9 mouse cellular contexts compared by ENCODE assay signal in the genomic region with DNA sequence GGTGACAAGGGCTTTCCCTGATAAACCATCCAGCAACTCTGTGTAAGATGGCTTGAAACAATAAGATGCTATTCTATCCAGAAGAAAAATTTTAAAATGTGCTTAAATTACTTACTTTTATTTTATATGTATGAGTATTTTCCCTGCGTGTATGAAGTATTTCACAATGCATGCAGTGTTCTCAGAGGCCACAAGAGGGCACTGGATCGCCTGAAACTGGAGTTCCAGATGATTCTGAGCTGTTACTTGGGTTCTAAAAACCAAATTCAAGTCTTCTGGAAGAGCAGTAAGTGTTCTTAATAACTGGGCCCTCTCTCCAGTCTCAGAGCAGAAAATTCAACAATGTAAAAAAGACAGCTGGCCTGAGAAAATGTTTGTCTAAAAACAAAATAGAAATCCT. TPM values are rescaled to one million over a fixed set of nuclear protein-coding genes. Genes with fewer than 3 reads are reported as not detected.
DNase-seq lines count a peak whose midpoint lies in the region; ATAC-seq and TF ChIP-seq lines count a peak whose summit lies in the region.
"Had no signal": no experiment of that assay in that cellular context is flagged by ENCODE, and none has a peak within 500 bp of the region (broad histone marks: within the 10 kb centered on the region; RNA-seq: fewer than 3 reads in every experiment).

No protein-coding gene starts in this region.

- no peak overlapping the region for H3K4me2 ChIP-seq in midbrain, embryonic 14.5 days (ENCODE audit: low read length)
- no peak overlapping the region for H3K4me2 ChIP-seq in midbrain, embryonic 15.5 days
- H3K4me2 ChIP-seq in hindbrain, postnatal 0 days (ENCODE audit: low read depth, low read length): no peak overlapping the region
- H3K4me2 ChIP-seq: heart, embryonic 15.5 days had no signal

- H3K9ac ChIP-seq in midbrain, embryonic 14.5 days (replicated peaks; ENCODE audit: low read length): no peak overlapping the region
- no peak overlapping the region for H3K9ac ChIP-seq in midbrain, embryonic 15.5 days
- H3K9ac ChIP-seq in hindbrain, postnatal 0 days (replicated peaks; ENCODE audit: low read length): no peak overlapping the region
- H3K9ac ChIP-seq: heart, embryonic 15.5 days had no signal

- no peak for ATAC-seq in midbrain, embryonic 14.5 days (ENCODE audit: low FRiP score, low TSS enrichment)
- no peak for ATAC-seq in midbrain, embryonic 15.5 days (replicated peaks)
- ATAC-seq in hindbrain, postnatal 0 days: no peak
- ATAC-seq in erythroblast, adult 5-6 weeks (replicated peaks; ENCODE audit: low FRiP score, poor library complexity, severe bottlenecking): no peak; the same call in 1 of the 2 replicates

- H3K36me3 ChIP-seq in midbrain, embryonic 14.5 days (ENCODE audit: control insufficient read depth, insufficient read depth, low read length): peaks cover 9% of the 10 kb centered on the region
- no peaks in the 10 kb centered on the region for H3K36me3 ChIP-seq in midbrain, embryonic 15.5 days (replicated peaks)
- H3K36me3 ChIP-seq in hindbrain, postnatal 0 days (ENCODE audit: insufficient read depth, low read length): peaks cover 6% of the 10 kb centered on the region; the same call in 1 of the 2 replicates
- H3K36me3 ChIP-seq in limb, embryonic 10.5 days: peaks cover 8% of the 10 kb centered on the region

- 12% methylated on average over 2 of the region's 2 CpGs for WGBS in midbrain, embryonic 14.5 days
- WGBS in midbrain, embryonic 15.5 days: 10% methylated on average over 2 of the region's 2 CpGs
- 9% methylated on average over 2 of the region's 2 CpGs for WGBS in hindbrain, postnatal 0 days
- 17% methylated on average over 2 of the region's 2 CpGs for WGBS in limb, embryonic 10.5 days

- H3K4me1 ChIP-seq in midbrain, embryonic 14.5 days (ENCODE audit: control insufficient read depth, insufficient read depth, low read length): no peaks in the 10 kb centered on the region
- no peaks in the 10 kb centered on the region for H3K4me1 ChIP-seq in midbrain, embryonic 15.5 days
- H3K4me1 ChIP-seq in hindbrain, postnatal 0 days (ENCODE audit: insufficient read depth, low read length): no peaks in the 10 kb centered on the region
- H3K4me1 ChIP-seq in limb, embryonic 10.5 days: no peaks in the 10 kb centered on the region
- H3K4me1 ChIP-seq: heart, embryonic 15.5 days had no signal

- no peaks in the 10 kb centered on the region for H3K9me3 ChIP-seq in midbrain, embryonic 14.5 days (ENCODE audit: control insufficient read depth, low read length)
- H3K9me3 ChIP-seq in midbrain, embryonic 15.5 days: no peaks in the 10 kb centered on the region
- H3K9me3 ChIP-seq in hindbrain, postnatal 0 days (ENCODE audit: low read length): no peaks in the 10 kb centered on the region
- H3K9me3 ChIP-seq in limb, embryonic 10.5 days (replicated peaks): no peaks in the 10 kb centered on the region
- H3K9me3 ChIP-seq: heart, embryonic 15.5 days had no signal

- peak; percentile 85 for TF ChIP-seq CTCF in hindbrain, postnatal 0 days (IDR thresholded peaks at IDR 0.05; ENCODE audit: low read depth)

- DNase-seq in midbrain, embryonic 14.5 days: peak; percentile 85
- peak; percentile 72 for DNase-seq in R1 (ENCODE audit: low read depth, low spot score)
- DNase-seq in cerebellum, postnatal 14 days: peak; percentile 76 to 82
- DNase-seq in hindbrain, postnatal 0 days (ENCODE audit: low spot score): peak; percentile 78
- DNase-seq in limb, embryonic 10.5 days (ENCODE audit: low spot score): peak; percentile 59
- DNase-seq in retina, postnatal 1 day: peak; percentile 72

- no peak overlapping the region for H3K4me3 ChIP-seq in midbrain, embryonic 14.5 days (replicated peaks; ENCODE audit: low read depth, low read length)
- no peak overlapping the region for H3K4me3 ChIP-seq in midbrain, embryonic 15.5 days
- H3K4me3 ChIP-seq in hindbrain, postnatal 0 days (ENCODE audit: low read length): no peak overlapping the region
- no peak overlapping the region for H3K4me3 ChIP-seq in limb, embryonic 10.5 days
- H3K4me3 ChIP-seq: heart, embryonic 15.5 days had no signal

- no peak overlapping the region for H3K27ac ChIP-seq in midbrain, embryonic 14.5 days (replicated peaks; ENCODE audit: low read depth, low read length)
- no peak overlapping the region for H3K27ac ChIP-seq in midbrain, embryonic 15.5 days
- no peak overlapping the region for H3K27ac ChIP-seq in hindbrain, postnatal 0 days
- H3K27ac ChIP-seq in limb, embryonic 10.5 days: no peak overlapping the region
- H3K27ac ChIP-seq: heart, embryonic 15.5 days had no signal

- H3K27me3 ChIP-seq in midbrain, embryonic 14.5 days (ENCODE audit: control insufficient read depth, insufficient read depth, low read length): no peaks in the 10 kb centered on the region
- no peaks in the 10 kb centered on the region for H3K27me3 ChIP-seq in midbrain, embryonic 15.5 days (replicated peaks)
- no peaks in the 10 kb centered on the region for H3K27me3 ChIP-seq in hindbrain, postnatal 0 days (ENCODE audit: insufficient read depth, low read length)
- H3K27me3 ChIP-seq in limb, embryonic 10.5 days (ENCODE audit: low read depth, poor library complexity, severe bottlenecking): no peaks in the 10 kb centered on the region
- H3K27me3 ChIP-seq: heart, embryonic 15.5 days had no signal

RNA-seq across cellular contexts. Expression of a gene that starts 26.4 kb away (rescaled TPM):
- 31.3 and 35.7 TPM in 2 replicates for polyA plus RNA-seq in midbrain, embryonic 14.5 days (2014; fragmentation: Nextera tagmentation; extraction: Ambion mirVana)
- 27.0 and 27.9 TPM in 2 replicates for polyA plus RNA-seq in midbrain, embryonic 15.5 days (2015; fragmentation: Nextera tagmentation; extraction: Ambion mirVana)
- total RNA-seq in hindbrain, postnatal 0 days (2014; rRNA removed): 9.8 and 16.3 TPM in 2 replicates
- polyA plus RNA-seq in hindbrain, postnatal 0 days (2015; fragmentation: Nextera tagmentation; extraction: Ambion mirVana): 20.0 and 22.8 TPM in 2 replicates
- polyA plus RNA-seq in limb, embryonic 10.5 days (2016; fragmentation: Nextera tagmentation; extraction: Ambion mirVana): 22.5 and 25.1 TPM in 2 replicates
- total RNA-seq in erythroblast, adult 5-6 weeks (2015; ENCODE audit: low replicate concordance): 0.63 and 4.8 TPM in 2 replicates
- 0.17 TPM in 1 of 2 replicates, not detected in the other for total RNA-seq in erythroblast, adult 5-6 weeks (2017; ENCODE audit: low replicate concordance)

RNA-seq across cellular contexts. Expression of a gene that starts 30.7 kb away (rescaled TPM):
- 26.1 and 40.3 TPM in 2 replicates for polyA plus RNA-seq in midbrain, embryonic 14.5 days (2014; fragmentation: Nextera tagmentation; extraction: Ambion mirVana)
- polyA plus RNA-seq in midbrain, embryonic 15.5 days (2015; fragmentation: Nextera tagmentation; extraction: Ambion mirVana): 38.8 and 41.2 TPM in 2 replicates
- total RNA-seq in hindbrain, postnatal 0 days (2014; rRNA removed): 14.6 and 16.3 TPM in 2 replicates
- 28.6 and 30.8 TPM in 2 replicates for polyA plus RNA-seq in hindbrain, postnatal 0 days (2015; fragmentation: Nextera tagmentation; extraction: Ambion mirVana)
- 36.2 and 38.0 TPM in 2 replicates for polyA plus RNA-seq in limb, embryonic 10.5 days (2016; fragmentation: Nextera tagmentation; extraction: Ambion mirVana)
- total RNA-seq in erythroblast, adult 5-6 weeks (2015; ENCODE audit: low replicate concordance): 1.0 and 3.7 TPM in 2 replicates
- 3.5 and 4.3 TPM in 2 replicates for total RNA-seq in erythroblast, adult 5-6 weeks (2017; ENCODE audit: low replicate concordance)

RNA-seq across cellular contexts. Expression of a gene that starts 51.8 kb away (rescaled TPM):
- polyA plus RNA-seq in midbrain, embryonic 14.5 days (2014; fragmentation: Nextera tagmentation; extraction: Ambion mirVana): 41.2 and 50.6 TPM in 2 replicates
- 52.3 and 52.8 TPM in 2 replicates for polyA plus RNA-seq in midbrain, embryonic 15.5 days (2015; fragmentation: Nextera tagmentation; extraction: Ambion mirVana)
- total RNA-seq in hindbrain, postnatal 0 days (2014; rRNA removed): 20.4 and 21.1 TPM in 2 replicates
- polyA plus RNA-seq in hindbrain, postnatal 0 days (2015; fragmentation: Nextera tagmentation; extraction: Ambion mirVana): 46.9 and 48.6 TPM in 2 replicates
- 46.0 and 75.8 TPM in 2 replicates for polyA plus RNA-seq in limb, embryonic 10.5 days (2016; fragmentation: Nextera tagmentation; extraction: Ambion mirVana)
- 6.3 and 7.1 TPM in 2 replicates for total RNA-seq in erythroblast, adult 5-6 weeks (2015; ENCODE audit: low replicate concordance)
- 3.2 and 7.1 TPM in 2 replicates for total RNA-seq in erythroblast, adult 5-6 weeks (2017; ENCODE audit: low replicate concordance)

RNA-seq across cellular contexts. Expression of a gene that starts 51.9 kb away (rescaled TPM):
- 2.7 and 3.0 TPM in 2 replicates for polyA plus RNA-seq in midbrain, embryonic 14.5 days (2014; fragmentation: Nextera tagmentation; extraction: Ambion mirVana)
- 2.4 and 2.6 TPM in 2 replicates for polyA plus RNA-seq in midbrain, embryonic 15.5 days (2015; fragmentation: Nextera tagmentation; extraction: Ambion mirVana)
- 1.2 TPM in 2 replicates for total RNA-seq in hindbrain, postnatal 0 days (2014; rRNA removed)
- 2.1 TPM in 2 replicates for polyA plus RNA-seq in hindbrain, postnatal 0 days (2015; fragmentation: Nextera tagmentation; extraction: Ambion mirVana)
- polyA plus RNA-seq in limb, embryonic 10.5 days (2016; fragmentation: Nextera tagmentation; extraction: Ambion mirVana): 0.78 and 0.97 TPM in 2 replicates
- not detected in 2 replicates for total RNA-seq in erythroblast, adult 5-6 weeks (2015; ENCODE audit: low replicate concordance)
- not detected in 2 replicates for total RNA-seq in erythroblast, adult 5-6 weeks (2017; ENCODE audit: low replicate concordance)
